Mouse (Mus musculus) erythroblast, adult 5-6 weeks (primary cell): Measurements from ENCODE around the gene Tmem222. TPM values are rescaled to one million over a fixed set of nuclear protein-coding genes. Genes with fewer than 3 reads are reported as not detected.

Experiments used
- ATAC-seq: replicated peaks from 2 replicates; pipeline ENCODE4 v1.8.0; 2016; ENCODE audit warnings: moderate number of reproducible peaks, mild to moderate bottlenecking, moderate TSS enrichment, inconsistent platforms; ENCODE audit not compliant: poor library complexity, low FRiP score, severe bottlenecking
- total RNA-seq, 2 experiments: library from RNA; stranded (forward) in 1 of 2; stranded (reverse) in 1 of 2; fragments of 150-400 nt in 1 of 2; fragments of 200-764, 138-1000 nt in 1 of 2; gene quantifications; 2 replicates each; pipeline versions ENCODE4 v1.2.3 to v1.2.4; 2015 to 2017; ENCODE audit warnings: low replicate concordance in 2 of 2

The Tmem222 gene
- total RNA-seq, 2 experiments from 2014 or later = 6.7 to 22.3 TPM

GRCm38 (mm10) chr4:133286476-133287077 lies 9.0 kb upstream of the Tmem222 start:
- ATAC-seq = no peak

- peak; percentile 91 for ATAC-seq
Measured at GRCm38 (mm10) chr4:133285950-133286349, 8.4 kb upstream of the Tmem222 start.

- ATAC-seq = peak; percentile 52
Measured at GRCm38 (mm10) chr4:133285299-133285698, 7.7 kb upstream of the Tmem222 start.

GRCm38 (mm10) chr4:133282656-133283055 lies 5.1 kb upstream of the Tmem222 start:
- ATAC-seq = no peak

GRCm38 (mm10) chr4:133281951-133282481 lies 4.4 kb upstream of the Tmem222 start:
- no peak for ATAC-seq

- ATAC-seq = no peak
Measured at GRCm38 (mm10) chr4:133281513-133281912, 3.9 kb upstream of the Tmem222 start.

GRCm38 (mm10) chr4:133278482-133278881 lies 890 bp upstream of the Tmem222 start:
- no peak for ATAC-seq

- no peak for ATAC-seq
Measured at GRCm38 (mm10) chr4:133278067-133278466, 475 bp upstream of the Tmem222 start.

GRCm38 (mm10) chr4:133270929-133271328 lies 6.7 kb downstream of the Tmem222 start:
- no peak for ATAC-seq

GRCm38 (mm10) chr4:133269596-133269995 lies 8.0 kb downstream of the Tmem222 start:
- no peak for ATAC-seq

- no peak for ATAC-seq
Measured at GRCm38 (mm10) chr4:133268931-133269330, 8.7 kb downstream of the Tmem222 start.

- no peak for ATAC-seq
Measured at GRCm38 (mm10) chr4:133266248-133266880, 11.2 kb downstream of the Tmem222 start.

- ATAC-seq = no peak
Measured at GRCm38 (mm10) chr4:133265759-133266158, 11.8 kb downstream of the Tmem222 start.

- ATAC-seq = no peak
Measured at GRCm38 (mm10) chr4:133265297-133265696, 12.3 kb downstream of the Tmem222 start.

GRCm38 (mm10) chr4:133264559-133264958 lies 13.0 kb downstream of the Tmem222 start:
- ATAC-seq = no peak

GRCm38 (mm10) chr4:133263756-133264155 lies 13.8 kb downstream of the Tmem222 start:
- ATAC-seq = no peak

GRCm38 (mm10) chr4:133262882-133263281 lies 14.7 kb downstream of the Tmem222 start, which contains the start of gene Sytl1:
Sytl1 (minus strand) TSS chr4:133263113.
- no peak for ATAC-seq

- ATAC-seq = no peak
Measured at GRCm38 (mm10) chr4:133262375-133262765, 15.2 kb downstream of the Tmem222 start.

GRCm38 (mm10) chr4:133261641-133262374 lies 15.8 kb downstream of the Tmem222 start:
- ATAC-seq = no peak

- ATAC-seq = no peak
Measured at GRCm38 (mm10) chr4:133257798-133258408, 19.7 kb downstream of the Tmem222 start.
